Mouse (Mus musculus): ENCODE data around the gene Lrp6.

Gene Lrp6

GRCm38 (mm10) chr6:134537461-134538117, 29.2 kb downstream of the Lrp6 start:
- no peak for DNase-seq (ENCODE audit: extremely low read depth, low read depth, low spot score)

DNA sequence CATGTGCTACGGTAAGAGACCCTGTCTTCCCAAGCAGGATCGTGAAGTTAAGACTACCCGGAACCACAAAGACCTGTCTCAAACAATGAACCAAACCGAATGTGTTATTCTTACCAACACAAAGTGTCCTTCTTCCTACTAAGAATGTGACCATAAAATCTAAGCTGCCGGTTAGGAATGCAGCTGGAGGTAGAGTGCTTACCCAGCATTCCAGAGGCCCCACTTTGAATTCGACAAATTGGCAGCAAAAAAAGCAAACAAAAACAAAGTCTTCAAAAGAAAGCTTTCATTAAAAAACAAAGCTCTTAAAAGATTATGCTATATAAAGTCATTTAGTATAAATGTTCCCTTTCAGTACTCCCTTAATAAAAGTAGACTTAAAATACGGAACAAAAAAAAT, 31.6 kb downstream of the Lrp6 start:
- no peak for DNase-seq (ENCODE audit: extremely low read depth, low read depth, low spot score)

GRCm38 (mm10) chr6:134533021-134533420, 33.7 kb downstream of the Lrp6 start:
- DNase-seq (ENCODE audit: extremely low read depth, low read depth, low spot score) = no peak

DNA sequence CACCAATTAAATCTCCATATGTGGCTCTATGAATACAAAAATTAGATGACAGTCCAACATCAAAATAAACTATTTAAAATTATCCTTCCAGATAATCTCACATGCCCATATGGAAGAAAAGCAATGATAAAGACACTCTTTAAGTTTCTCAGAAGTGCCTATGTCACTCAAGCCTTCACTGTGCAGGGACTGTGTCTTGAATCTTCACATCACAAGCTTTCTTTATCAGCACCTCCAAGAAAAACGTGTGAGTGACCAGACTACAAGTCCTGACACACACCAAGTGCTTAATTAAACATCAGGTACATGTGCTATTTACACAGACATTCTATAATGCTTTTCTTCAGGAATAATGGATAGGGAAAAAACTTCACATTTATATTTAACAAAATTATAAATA, 34.8 kb downstream of the Lrp6 start:
- DNase-seq (ENCODE audit: extremely low read depth, low read depth, low spot score) = no peak

- DNase-seq (ENCODE audit: extremely low read depth, low read depth, low spot score) = no peak
Measured at GRCm38 (mm10) chr6:134529340-134529739, 37.4 kb downstream of the Lrp6 start.

GRCm38 (mm10) chr6:134528396-134528795, 38.4 kb downstream of the Lrp6 start:
- DNase-seq (ENCODE audit: extremely low read depth, low read depth, low spot score) = no peak

DNA sequence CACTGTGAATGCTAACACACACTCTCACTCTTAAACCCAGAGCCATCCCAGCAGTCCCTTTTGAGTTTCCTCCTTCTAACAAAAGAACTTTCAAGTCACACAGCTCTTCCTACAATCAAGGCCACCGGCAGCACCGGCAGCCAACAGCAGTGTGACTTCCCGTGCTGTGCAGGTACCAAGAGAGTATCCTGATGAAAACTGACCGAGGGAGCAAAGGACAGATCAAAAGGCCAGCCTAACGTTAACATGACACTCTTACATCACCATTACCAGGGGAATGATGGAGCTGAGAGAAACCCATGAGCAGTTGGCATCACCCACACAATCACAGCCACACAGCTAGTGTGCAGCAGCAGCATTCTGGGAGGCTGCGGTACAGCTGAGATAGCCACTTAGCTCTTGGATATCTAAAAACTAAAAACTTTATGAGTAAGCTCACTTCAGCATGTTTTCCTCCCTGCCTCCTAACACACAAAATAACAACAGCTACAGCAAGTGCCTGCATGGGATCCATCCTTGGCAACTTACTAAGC, 39.1 kb downstream of the Lrp6 start:
- DNase-seq (ENCODE audit: extremely low read depth, low read depth, low spot score) = no peak

- DNase-seq (ENCODE audit: extremely low read depth, low read depth, low spot score) = no peak
Measured at GRCm38 (mm10) chr6:134526821-134527595, 39.8 kb downstream of the Lrp6 start.

GRCm38 (mm10) chr6:134526275-134526674, 40.5 kb downstream of the Lrp6 start:
- DNase-seq (ENCODE audit: extremely low read depth, low read depth, low spot score) = no peak

DNA sequence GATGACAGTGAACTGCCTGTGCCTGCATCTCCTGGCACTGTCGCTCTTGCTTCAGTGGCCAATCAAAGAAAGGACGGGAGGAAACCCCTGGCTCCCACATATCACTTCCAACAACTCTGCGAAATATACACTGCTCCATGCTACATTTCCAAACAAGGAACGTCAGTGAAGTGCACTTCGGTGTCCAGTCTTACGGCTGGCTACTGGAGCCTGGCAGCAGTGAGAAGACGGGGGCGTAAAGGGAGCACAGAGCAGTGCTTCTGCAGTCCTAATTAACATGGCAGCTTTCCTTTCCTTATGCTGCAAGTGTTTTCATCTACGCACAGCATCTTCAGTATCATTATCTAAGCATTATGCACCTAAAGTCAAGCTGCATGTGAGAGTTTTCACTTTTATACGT, 45.4 kb downstream of the Lrp6 start:
- DNase-seq (ENCODE audit: extremely low read depth, low read depth, low spot score) = no peak

- no peak for DNase-seq (ENCODE audit: extremely low read depth, low read depth, low spot score)
Measured at GRCm38 (mm10) chr6:134520821-134521220, 45.9 kb downstream of the Lrp6 start.

GRCm38 (mm10) chr6:134518450-134518849, 48.3 kb downstream of the Lrp6 start:
- no peak for DNase-seq (ENCODE audit: extremely low read depth, low read depth, low spot score)

- no peak for DNase-seq (ENCODE audit: extremely low read depth, low read depth, low spot score)
Measured at GRCm38 (mm10) chr6:134517141-134517540, 49.6 kb downstream of the Lrp6 start.

DNA sequence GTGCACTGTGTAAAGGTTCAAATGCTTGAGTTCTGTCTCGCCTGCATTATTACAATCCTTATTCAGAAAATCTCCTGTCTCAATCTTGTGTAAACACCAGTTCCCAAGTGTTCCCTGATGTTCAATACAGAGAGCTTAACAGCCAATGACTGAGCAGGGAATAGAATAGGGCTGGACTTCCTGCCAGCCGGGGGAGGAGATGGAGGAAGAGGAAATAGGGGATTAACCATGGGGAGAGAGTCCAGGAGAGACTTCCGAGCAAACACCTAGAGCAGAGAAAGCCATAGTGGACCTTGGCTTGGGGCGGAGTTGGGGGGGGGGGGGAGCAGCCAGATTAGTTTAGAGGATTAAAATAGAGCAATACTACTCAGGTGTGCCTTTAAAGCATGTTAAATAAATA, 51.3 kb downstream of the Lrp6 start:
- no peak for DNase-seq (ENCODE audit: extremely low read depth, low read depth, low spot score)

- no peak for DNase-seq (ENCODE audit: extremely low read depth, low read depth, low spot score)
Measured at GRCm38 (mm10) chr6:134513896-134514510, 52.8 kb downstream of the Lrp6 start.

DNA sequence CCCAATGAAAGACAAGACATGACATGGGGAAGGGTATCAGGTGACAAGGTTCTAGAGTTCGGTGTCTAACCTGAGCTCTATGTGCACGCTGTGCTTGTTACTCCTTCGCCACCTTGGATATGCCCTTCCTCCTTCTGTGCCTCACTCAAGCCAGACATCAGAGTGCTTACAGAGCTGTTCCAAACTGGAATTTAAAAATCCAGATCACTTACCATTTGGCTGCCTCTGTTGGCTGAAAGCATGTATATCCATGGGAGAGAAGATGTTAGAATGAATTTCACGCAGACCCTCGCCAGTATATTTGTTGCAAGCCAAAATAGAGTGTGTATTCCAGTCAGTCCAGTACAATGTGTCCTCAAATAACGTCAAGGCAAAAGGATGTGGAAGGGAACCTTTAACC, 53.8 kb downstream of the Lrp6 start:
- no peak for DNase-seq (ENCODE audit: extremely low read depth, low read depth, low spot score)

DNA sequence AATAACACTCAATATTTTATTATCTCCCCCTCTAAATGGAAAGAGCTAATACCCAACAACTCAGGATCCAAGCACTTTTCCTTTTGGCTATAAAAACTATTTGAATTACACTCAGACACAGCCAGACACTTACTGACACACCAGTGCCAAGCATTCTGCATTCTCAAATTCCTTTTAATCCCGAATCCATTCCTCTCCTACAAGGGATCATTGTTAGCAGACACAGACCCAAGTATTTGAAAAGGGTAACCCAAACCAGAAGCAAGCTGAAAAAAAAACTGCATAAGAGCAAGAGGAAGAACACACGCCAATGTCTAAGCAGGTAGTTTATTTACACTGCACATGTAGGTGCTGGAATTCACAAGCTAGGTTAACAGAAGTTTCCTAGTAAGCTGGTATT, 54.3 kb downstream of the Lrp6 start:
- DNase-seq (ENCODE audit: extremely low read depth, low read depth, low spot score) = no peak

- DNase-seq (ENCODE audit: extremely low read depth, low read depth, low spot score) = no peak
Measured at GRCm38 (mm10) chr6:134511118-134511517, 55.6 kb downstream of the Lrp6 start.

DNA sequence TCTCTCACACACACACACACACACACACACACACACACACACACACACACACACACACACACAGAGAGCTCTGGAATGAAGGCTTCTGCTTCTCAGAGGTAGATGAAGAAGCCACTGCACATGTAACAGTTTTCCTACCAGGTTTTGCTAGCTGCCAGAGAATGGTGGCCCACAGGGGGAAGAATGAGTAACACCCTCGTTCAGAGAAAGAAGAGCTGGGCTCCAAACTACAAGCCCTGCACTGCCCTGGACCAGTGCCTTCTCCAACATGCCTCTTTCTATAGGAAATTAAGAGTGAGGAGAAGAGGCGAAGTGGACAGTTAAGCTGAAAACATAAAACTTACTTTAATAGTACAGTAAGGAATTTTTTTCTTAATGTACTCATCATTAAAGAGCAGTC, 56.5 kb downstream of the Lrp6 start:
- DNase-seq (ENCODE audit: extremely low read depth, low read depth, low spot score) = no peak

DNA sequence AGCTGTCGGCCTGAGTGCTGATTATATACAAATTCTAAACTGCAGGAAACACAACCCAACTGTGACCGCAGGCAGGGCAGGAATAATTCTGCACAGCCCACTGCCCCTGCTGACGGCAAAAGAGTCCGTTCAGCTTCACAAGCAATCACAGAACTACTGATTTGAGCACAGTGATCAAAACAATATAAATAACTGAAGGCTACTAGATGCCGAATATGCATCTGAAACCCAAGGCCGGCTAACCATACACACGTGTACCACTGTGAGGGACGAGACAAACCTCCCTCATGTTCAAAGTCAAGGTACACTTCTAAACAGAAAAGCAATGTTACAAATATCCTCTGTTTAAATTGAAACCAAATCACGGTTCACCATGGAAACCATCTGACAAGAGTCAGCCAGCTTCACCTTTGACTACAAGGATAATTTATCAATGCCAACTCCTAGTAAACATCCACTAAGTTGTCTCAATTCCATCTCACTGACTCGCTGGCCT, 57.0 kb downstream of the Lrp6 start:
- no peak for DNase-seq (ENCODE audit: extremely low read depth, low read depth, low spot score)

- DNase-seq (ENCODE audit: extremely low read depth, low read depth, low spot score) = peak; percentile 54
Measured at GRCm38 (mm10) chr6:134504866-134505265, 61.9 kb downstream of the Lrp6 start.

DNA sequence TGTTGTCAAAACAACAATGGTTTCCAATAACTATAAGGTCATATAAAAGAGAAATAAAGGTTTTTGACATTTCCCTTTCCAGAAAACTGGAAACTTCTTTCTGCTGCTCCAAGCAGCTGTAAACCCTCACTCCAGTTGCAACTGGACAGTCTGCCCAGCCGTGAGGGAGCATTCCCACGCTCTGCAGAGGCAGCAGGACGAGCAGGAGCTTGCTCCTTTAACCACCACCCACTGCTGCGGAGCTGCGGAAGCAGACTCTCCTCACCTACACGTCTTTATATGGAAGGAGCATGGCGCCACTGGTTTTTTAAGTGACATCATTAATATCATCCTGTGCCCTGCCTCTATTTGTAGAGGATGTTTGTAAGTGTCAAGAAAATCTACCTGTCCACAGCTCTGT, 64.4 kb downstream of the Lrp6 start:
- no peak for DNase-seq (ENCODE audit: extremely low read depth, low read depth, low spot score)

Data from fat pad, adult 2 months (tissue).